Mouse (Mus musculus) testis, adult 2 months (tissue): ENCODE data around the gene Tle4.

Experiments
- CTCF ChIP-seq: fragments of 200-500 bp; IDR thresholded peaks from 2 replicates; pipeline ENCODE4 v1.5.1; 2012; ENCODE audit warnings: low read depth, mild to moderate bottlenecking, inconsistent platforms, low read length, moderate library complexity; ENCODE audit not compliant: control insufficient read depth, insufficient read depth, insufficient replicate concordance
- POLR2A ChIP-seq: fragments of 200-500 bp; IDR thresholded peaks from 2 replicates; pipeline ENCODE4 v1.6.1; 2012; ENCODE audit warnings: low read depth, mild to moderate bottlenecking, inconsistent platforms, low read length, moderate library complexity; ENCODE audit not compliant: control insufficient read depth

GRCm38 (mm10) chr19:14485176-14485575 is 112.7 kb downstream of the Tle4 start:
- no peak for TF ChIP-seq CTCF
- no peak for TF ChIP-seq POLR2A
